Mouse (Mus musculus) forebrain, embryonic 11.5 days (tissue): ENCODE measurements around the gene Dnmbp. TPM values are rescaled to one million over a fixed set of nuclear protein-coding genes. Genes with fewer than 3 reads are reported as not detected.

Experiments used
- ATAC-seq: fragments of 200-750 bp; cut with Nextera tagmentation; replicated peaks from 2 replicates; pipeline ENCODE4 v1.8.0; 2017; ENCODE audit warnings: moderate TSS enrichment; ENCODE audit not compliant: low FRiP score
- DNase-seq: peaks from one replicate; pipeline ENCODE4 v3.0.0-alpha.2; 2017; ENCODE audit warnings: low spot score
- H3K27ac ChIP-seq: fragments of 300-500 bp; sonication (generic); 2 replicates; pipeline ENCODE4 v1.5.1; 2014; ENCODE audit warnings: low read depth, low read length
- H3K27me3 ChIP-seq: fragments of 300-500 bp; sonication (generic); 2 replicates; pipeline ENCODE4 v1.6.1; 2014; ENCODE audit warnings: mild to moderate bottlenecking, low read length, mixed read lengths; ENCODE audit not compliant: control insufficient read depth, insufficient read depth
- H3K36me3 ChIP-seq: fragments of 300-500 bp; sonication (generic); 2 replicates; pipeline ENCODE4 v1.6.1; 2014; ENCODE audit warnings: mild to moderate bottlenecking, low read length, moderate library complexity, mixed read lengths; ENCODE audit not compliant: control insufficient read depth, insufficient read depth
- H3K4me1 ChIP-seq: fragments of 300-500 bp; sonication (generic); replicated peaks from 2 replicates; pipeline ENCODE4 v1.6.1; 2014; ENCODE audit warnings: low read length, mixed read lengths; ENCODE audit not compliant: control insufficient read depth, insufficient read depth
- H3K4me2 ChIP-seq: fragments of 300-500 bp; sonication (generic); 2 replicates; pipeline ENCODE4 v1.6.1; 2014; ENCODE audit warnings: low read depth, mild to moderate bottlenecking, low read length, moderate library complexity, mixed read lengths; ENCODE audit not compliant: severe bottlenecking
- H3K4me3 ChIP-seq: fragments of 300-500 bp; sonication (generic); 2 replicates; pipeline ENCODE4 v1.5.1; 2014; ENCODE audit warnings: low read depth, low read length
- H3K9ac ChIP-seq: fragments of 300-500 bp; sonication (generic); 2 replicates; pipeline ENCODE4 v1.6.1; 2014; ENCODE audit warnings: low read length
- H3K9me3 ChIP-seq: fragments of 300-500 bp; sonication (generic); 2 replicates; pipeline ENCODE4 v1.6.1; 2016; ENCODE audit warnings: low read length, mixed read lengths; ENCODE audit not compliant: control insufficient read depth
- WGBS: fragments of 180-500 bp; shearing (Covaris S2); extraction: QIAGEN DNeasy Blood & Tissue Kit; methylation state at CpG from one replicate; pipeline ENCODE4 v1.1.7; 2014; 5-methylcytosine and 5-hydroxymethylcytosine counted together
- polyA plus RNA-seq: library from polyadenylated mRNA; unstranded; fragments of >200 nt; fragmentation: Nextera tagmentation; extraction: Ambion mirVana; gene quantifications from 2 replicates; pipeline ENCODE4 v1.2.1, GENCODE M21; 2014

Gene Dnmbp
- polyA plus RNA-seq, 1 experiment from 2014 or later: 17.8 TPM

DNA sequence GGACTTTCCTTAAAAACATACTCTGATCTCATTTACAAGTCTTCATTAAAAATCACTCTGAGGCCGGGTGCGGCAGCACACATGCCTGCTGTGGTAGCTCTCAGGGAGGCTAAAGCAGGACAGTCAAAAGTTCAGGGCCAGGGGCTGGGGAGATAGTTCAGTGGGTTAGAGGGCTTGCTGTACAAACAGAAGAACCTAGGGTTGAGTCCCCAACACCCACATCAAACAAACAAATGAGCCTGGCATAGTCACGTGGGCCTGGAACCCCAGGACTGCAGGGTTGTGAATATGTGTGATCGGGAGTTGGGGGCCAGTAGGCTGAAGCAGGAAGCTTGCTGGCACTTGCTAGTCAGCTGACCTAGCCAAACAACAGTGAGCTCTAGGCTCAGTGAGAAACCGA is 44.0 kb downstream of the Dnmbp start:
- WGBS: 92% methylated on average over 5 of the region's 5 CpGs
- ATAC-seq: no peak
- no peak overlapping the region for H3K9ac ChIP-seq

DNA sequence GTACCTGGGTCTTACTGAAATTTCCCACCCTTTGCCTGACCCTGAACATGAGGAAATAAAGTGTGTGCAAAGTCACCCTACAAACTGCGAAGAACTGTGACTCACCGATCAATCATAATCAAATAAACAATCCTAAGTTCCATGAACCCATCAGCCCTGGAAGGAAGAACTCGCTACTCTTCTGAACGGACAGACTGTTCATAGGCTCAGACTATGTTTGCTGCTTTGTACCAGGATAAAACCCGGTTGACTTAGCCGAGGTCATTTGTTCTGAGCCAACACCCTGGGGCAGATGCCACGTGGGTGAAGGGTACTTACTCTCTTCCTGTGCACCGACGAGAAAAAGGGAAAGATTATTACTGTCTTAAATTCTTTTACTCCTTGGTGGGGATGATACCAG is 45.2 kb downstream of the Dnmbp start:
- no peak for ATAC-seq

More for the DNA sequence above, 44.0 kb downstream of the Dnmbp start:
- H3K36me3 ChIP-seq: no peaks in the 10 kb centered on the region; the same call in 1 of the 2 replicates
- no peak overlapping the region for H3K4me3 ChIP-seq
- no peaks in the 10 kb centered on the region for H3K9me3 ChIP-seq
- DNase-seq: no peak
- H3K4me2 ChIP-seq: no peak overlapping the region
- no peak overlapping the region for H3K27ac ChIP-seq
- H3K27me3 ChIP-seq: no peaks in the 10 kb centered on the region
- no peaks in the 10 kb centered on the region for H3K4me1 ChIP-seq

DNA sequence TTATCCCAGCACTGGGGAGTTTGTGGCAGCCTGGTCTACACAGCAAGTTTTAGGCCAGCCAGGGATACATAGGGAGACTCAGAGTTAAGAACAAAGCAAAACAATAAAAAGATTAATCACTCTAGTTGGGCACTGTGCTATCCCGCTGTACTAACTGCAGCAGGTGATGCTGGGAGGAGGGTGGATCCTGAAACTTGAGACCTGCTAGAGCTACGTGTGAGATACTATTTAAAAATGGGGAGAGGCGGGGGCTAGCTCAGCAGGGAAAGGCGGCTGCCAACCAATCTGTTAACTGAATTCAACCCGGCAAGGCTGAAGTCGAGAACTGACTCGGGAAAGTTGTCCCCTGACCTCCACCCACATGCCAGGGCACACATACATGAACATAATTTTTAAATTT is 45.9 kb downstream of the Dnmbp start:
- DNase-seq (no peak), ATAC-seq (no peak)
- no peak overlapping the region for H3K9ac ChIP-seq
- 7% methylated on average over 7 of the region's 7 CpGs for WGBS
- no peaks in the 10 kb centered on the region for H3K4me1 ChIP-seq
- no peaks in the 10 kb centered on the region; the same call in 1 of the 2 replicates for H3K36me3 ChIP-seq
- H3K9me3 ChIP-seq: no peaks in the 10 kb centered on the region
- no peak overlapping the region for H3K4me3 ChIP-seq
- no peaks in the 10 kb centered on the region for H3K27me3 ChIP-seq
- H3K27ac ChIP-seq: no peak overlapping the region
- no peak overlapping the region for H3K4me2 ChIP-seq

More for the DNA sequence above, 45.2 kb downstream of the Dnmbp start:
- Histone ChIP-seq H3K4me1 (no peaks in the 10 kb centered on the region), H3K4me2 (no peak overlapping the region), H3K27ac (no peak overlapping the region), H3K36me3 (no peaks in the 10 kb centered on the region; the same call in 1 of the 2 replicates), H3K9ac (no peak overlapping the region), H3K9me3 (no peaks in the 10 kb centered on the region), H3K27me3 (no peaks in the 10 kb centered on the region), H3K4me3 (no peak overlapping the region)
- DNase-seq: no peak
- WGBS: 73% methylated on average over 9 of the region's 9 CpGs

GRCm38 (mm10) chr19:43890487-43890886 is 49.5 kb downstream of the Dnmbp start:
- Histone ChIP-seq H3K27ac (no peak overlapping the region), H3K4me2 (no peak overlapping the region), H3K36me3 (no peaks in the 10 kb centered on the region; the same call in 1 of the 2 replicates), H3K9me3 (no peaks in the 10 kb centered on the region), H3K4me1 (no peaks in the 10 kb centered on the region), H3K27me3 (no peaks in the 10 kb centered on the region), H3K4me3 (no peak overlapping the region), H3K9ac (no peak overlapping the region)
- DNase-seq: no peak
- WGBS: 71% methylated on average over 5 of the region's 5 CpGs
- ATAC-seq: no peak

GRCm38 (mm10) chr19:43887725-43888124 is 52.3 kb downstream of the Dnmbp start:
- Histone ChIP-seq H3K27ac (no peak overlapping the region), H3K9ac (no peak overlapping the region), H3K27me3 (no peaks in the 10 kb centered on the region), H3K4me2 (no peak overlapping the region), H3K36me3 (no peaks in the 10 kb centered on the region), H3K4me1 (peaks cover 2% of the 10 kb centered on the region; the same call in 1 of the 2 replicates), H3K4me3 (no peak overlapping the region), H3K9me3 (no peaks in the 10 kb centered on the region)
- 73% methylated on average over 2 of the region's 2 CpGs for WGBS
- ATAC-seq (no peak), DNase-seq (no peak)

DNA sequence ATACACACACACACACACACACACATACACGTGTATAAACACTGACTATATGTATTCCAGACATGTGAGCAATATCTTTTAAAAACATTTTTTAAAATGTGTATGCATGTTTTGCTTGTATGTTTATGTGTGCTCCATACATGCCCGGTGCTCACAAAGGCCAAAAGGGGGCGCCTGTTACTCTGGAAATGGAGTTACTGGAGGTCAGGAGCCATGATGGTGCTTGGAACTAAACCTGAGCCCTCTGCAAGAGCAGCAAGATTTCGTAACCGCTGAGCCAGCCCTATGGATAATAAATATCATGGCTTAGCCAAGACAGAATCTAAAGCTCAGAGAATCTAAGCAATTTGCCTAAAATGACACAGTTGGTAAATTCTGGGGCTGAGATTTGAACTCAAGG is 52.7 kb downstream of the Dnmbp start:
- ATAC-seq (no peak), DNase-seq (no peak)
- Histone ChIP-seq H3K9me3 (no peaks in the 10 kb centered on the region), H3K36me3 (no peaks in the 10 kb centered on the region), H3K9ac (no peak overlapping the region), H3K4me1 (peaks cover 3% of the 10 kb centered on the region; the same call in 1 of the 2 replicates), H3K4me3 (no peak overlapping the region), H3K27me3 (no peaks in the 10 kb centered on the region), H3K27ac (no peak overlapping the region), H3K4me2 (no peak overlapping the region)
- WGBS: 86% methylated on average over 5 of the region's 5 CpGs

GRCm38 (mm10) chr19:43886371-43887099 is 53.5 kb downstream of the Dnmbp start:
- Histone ChIP-seq H3K4me2 (no peak overlapping the region), H3K4me1 (peaks cover 3% of the 10 kb centered on the region; the same call in 1 of the 2 replicates), H3K4me3 (no peak overlapping the region), H3K36me3 (no peaks in the 10 kb centered on the region), H3K9me3 (peaks cover 2% of the 10 kb centered on the region; the same call in 1 of the 2 replicates), H3K27ac (no peak overlapping the region), H3K27me3 (no peaks in the 10 kb centered on the region), H3K9ac (no peak overlapping the region)
- DNase-seq: no peak
- 85% methylated on average over 12 of the region's 12 CpGs for WGBS
- no peak for ATAC-seq

DNA sequence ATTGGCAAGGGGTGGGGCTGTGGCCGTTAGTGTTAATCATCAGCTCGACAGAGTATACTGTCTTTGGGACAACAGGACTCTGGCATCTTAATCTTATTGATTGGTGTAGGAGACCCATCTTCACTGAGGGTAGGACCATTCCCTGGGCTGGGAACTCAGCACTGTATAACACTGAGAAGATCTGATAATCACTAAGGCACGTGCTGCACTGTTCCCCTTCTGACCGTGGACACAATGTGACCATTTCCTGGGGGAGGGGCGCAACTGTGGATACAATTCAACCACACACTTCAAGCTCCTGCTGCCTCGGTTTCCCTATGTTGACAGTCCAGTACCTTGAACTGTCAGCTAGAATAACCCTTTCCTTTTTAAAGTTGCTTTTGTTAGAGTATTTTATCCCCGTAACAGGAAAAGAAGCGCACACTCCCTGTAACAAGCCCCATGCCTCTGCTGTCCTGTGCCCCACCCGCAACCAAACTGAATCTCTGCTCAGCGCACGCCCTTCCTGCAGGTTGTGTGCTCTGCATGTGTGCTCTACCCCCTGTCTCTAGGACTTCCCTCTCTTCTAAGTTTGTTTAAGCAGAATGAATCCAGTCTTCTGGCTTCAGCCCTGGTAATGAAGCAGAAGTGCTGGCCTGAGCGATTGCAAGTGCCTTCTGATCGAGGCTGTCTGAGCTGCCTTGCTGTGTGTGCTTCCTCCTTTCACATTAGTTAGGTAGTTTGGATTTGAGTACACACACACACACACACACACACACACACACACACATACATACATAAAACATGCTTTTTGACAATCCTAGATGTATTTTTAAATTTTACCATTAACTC is 55.1 kb downstream of the Dnmbp start:
- DNase-seq (no peak), ATAC-seq (no peak)
- no peaks in the 10 kb centered on the region for H3K27me3 ChIP-seq
- no peak overlapping the region for H3K9ac ChIP-seq
- H3K9me3 ChIP-seq: peaks cover 2% of the 10 kb centered on the region; the same call in 1 of the 2 replicates
- no peaks in the 10 kb centered on the region for H3K36me3 ChIP-seq
- H3K27ac ChIP-seq: no peak overlapping the region
- no peak overlapping the region for H3K4me3 ChIP-seq
- peaks cover 3% of the 10 kb centered on the region; the same call in 1 of the 2 replicates for H3K4me1 ChIP-seq
- 81% methylated on average over 13 of the region's 13 CpGs for WGBS
- H3K4me2 ChIP-seq: no peak overlapping the region
